Mouse (Mus musculus): Measurements from ENCODE around the gene Cyp4x1. TPM values are rescaled to one million over a fixed set of nuclear protein-coding genes. Genes with fewer than 3 reads are reported as not detected.

Gene Cyp4x1
- polyA plus RNA-seq, 1 experiment: 0.38 TPM

DNA sequence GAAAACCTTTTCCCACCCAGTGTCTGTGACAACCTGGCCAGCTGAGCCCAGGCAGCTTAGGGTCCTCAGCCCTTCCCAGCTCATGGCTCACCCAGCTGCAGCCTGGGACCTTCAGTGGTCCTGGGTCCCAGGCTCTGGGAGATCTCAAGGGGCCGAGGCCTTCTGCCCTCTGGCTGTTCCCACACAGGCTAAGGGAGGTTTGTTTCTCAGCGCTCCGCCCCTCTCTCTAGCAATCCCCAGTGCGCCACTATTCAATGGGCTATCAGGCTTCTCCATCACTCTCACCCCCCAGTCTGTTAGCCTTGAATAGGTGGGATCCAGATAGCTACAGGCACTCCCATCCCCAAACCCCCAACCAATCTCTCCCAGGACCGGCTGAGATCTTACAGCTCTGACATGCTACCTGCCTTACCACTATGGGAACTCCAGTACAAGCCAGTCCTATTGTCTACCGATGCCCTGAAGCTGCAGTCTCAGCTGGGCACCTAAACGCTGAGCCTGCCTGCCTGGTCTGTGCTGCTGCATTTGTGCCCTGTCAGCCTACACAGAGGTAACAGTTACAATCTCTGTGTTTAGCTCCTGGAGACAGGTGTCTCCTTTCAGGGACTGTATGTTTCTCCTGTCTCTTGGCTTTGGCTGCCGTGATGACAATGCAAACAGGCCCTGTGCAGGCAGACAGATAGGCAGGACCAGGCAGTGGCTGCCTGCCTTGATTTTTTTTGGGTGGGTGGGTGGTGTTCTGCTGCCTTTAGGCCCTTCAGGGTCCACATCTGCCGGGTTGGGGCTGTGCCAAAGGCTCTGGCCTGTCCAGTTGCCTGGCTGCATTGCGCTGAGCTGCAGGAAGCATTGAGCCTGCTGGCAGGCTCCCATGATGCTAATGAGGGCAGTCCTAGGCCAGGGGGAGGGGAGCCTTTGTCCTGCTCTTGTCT lies 54.9 kb downstream of the Cyp4x1 start:
- TF ChIP-seq FLI1 (IDR thresholded peaks at IDR 0.05; ENCODE audit: low read length) (no peak), GATA1 (IDR thresholded peaks at IDR 0.05; ENCODE audit: borderline replicate concordance, low read length) (no peak)
- Histone ChIP-seq H3K4me3 (replicated peaks) (no peak overlapping the region), H3K9me3 (no peaks in the 10 kb centered on the region), H3K27me3 (replicated peaks) (no peaks in the 10 kb centered on the region), H3K36me3 (replicated peaks; ENCODE audit: low read length) (peaks cover under 1% of the 10 kb centered on the region), H3K4me1 (peaks cover 87% of the 10 kb centered on the region)

DNA sequence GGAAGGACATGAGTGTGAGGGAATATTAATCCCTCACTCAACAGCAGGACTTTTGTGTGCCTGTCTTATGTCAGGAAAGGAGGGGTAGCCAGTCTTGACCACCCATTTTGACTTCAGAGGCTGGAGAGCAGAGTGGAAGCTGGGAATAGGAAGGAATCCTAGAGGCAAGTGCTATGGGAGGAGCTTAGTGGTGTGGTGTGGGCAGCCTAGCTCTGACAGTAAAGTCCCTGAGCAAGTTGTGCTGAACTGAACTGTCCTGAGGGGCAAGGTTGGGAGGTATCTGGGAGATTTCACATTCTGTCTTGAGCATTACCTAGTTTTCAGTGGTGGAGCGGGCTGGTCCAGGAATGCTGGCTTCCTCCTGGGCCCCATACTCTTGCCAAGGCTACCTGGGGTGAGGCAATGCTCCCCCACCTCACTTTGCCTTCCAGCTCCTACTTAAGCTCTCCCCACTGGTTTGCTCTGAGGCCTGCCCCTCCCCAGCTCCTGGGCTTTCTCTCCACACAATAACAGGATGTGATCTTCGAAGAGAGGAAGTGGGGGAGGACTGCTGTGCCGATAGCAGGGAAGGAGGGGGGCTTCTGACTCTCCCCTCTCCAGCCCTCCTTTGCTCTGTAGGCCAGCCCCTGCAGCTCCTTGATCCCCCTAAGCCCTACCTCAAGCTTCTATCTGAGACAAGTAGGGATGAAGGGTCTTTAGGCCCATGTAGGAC lies 58.7 kb downstream of the Cyp4x1 start:
- Histone ChIP-seq H3K36me3 (replicated peaks; ENCODE audit: low read length) (peaks cover 34% of the 10 kb centered on the region), H3K4me3 (replicated peaks) (peak overlapping the region; percentile 83)

DNA sequence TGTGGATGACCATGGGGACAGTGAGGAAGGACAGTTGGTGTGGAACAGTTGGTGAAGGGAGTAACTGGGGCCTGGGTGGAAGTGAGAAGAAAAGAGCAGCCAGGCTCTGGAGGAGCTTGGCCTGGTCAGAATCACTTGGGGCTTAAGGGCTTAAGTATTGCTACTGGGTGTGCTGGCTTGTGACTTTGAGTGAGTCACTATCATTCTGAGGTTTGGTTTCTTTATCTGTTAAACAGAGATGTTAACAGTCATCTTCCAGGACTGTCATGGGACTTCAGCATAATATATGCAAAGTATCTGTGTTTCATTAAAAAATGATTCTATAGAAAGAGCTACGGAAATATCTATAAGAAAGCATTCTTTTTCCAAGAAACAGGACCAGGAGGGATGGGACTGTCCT lies 59.3 kb downstream of the Cyp4x1 start:
- Histone ChIP-seq H3K4me1 (peaks cover 97% of the 10 kb centered on the region), H3K4me3 (replicated peaks) (peak overlapping the region; percentile 83), H3K36me3 (replicated peaks; ENCODE audit: low read length) (peaks cover 40% of the 10 kb centered on the region), H3K27me3 (replicated peaks) (no peaks in the 10 kb centered on the region), H3K9me3 (no peaks in the 10 kb centered on the region)
- TF ChIP-seq GATA1 (IDR thresholded peaks at IDR 0.05; ENCODE audit: borderline replicate concordance, low read length) (no peak), FLI1 (IDR thresholded peaks at IDR 0.05; ENCODE audit: low read length) (no peak)

More for the DNA sequence above, 58.7 kb downstream of the Cyp4x1 start:
- Histone ChIP-seq H3K4me1 (peaks cover 95% of the 10 kb centered on the region), H3K9me3 (no peaks in the 10 kb centered on the region), H3K27me3 (replicated peaks) (no peaks in the 10 kb centered on the region)
- TF ChIP-seq FLI1 (IDR thresholded peaks at IDR 0.05; ENCODE audit: low read length): no peak

DNA sequence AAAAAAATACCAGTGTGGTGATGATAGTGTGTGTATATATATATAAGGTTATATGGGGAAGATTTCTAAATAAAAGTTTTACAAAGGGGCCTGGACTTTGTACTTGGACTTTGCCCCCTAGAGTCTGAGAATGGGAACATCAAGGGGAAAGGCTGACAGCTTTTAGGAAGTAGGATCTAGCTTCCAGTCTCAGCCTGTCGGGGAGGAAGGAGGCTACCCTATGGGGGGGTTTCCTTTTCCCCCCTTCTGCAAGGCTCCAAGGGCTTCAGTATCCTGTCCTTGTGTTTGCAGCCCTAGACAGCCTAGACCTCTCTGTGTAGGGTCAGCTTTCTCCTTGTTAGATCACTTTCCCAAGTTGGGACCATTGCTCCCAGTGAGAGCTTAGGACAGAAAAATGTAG lies 62.4 kb downstream of the Cyp4x1 start:
- peaks cover 100% of the 10 kb centered on the region for H3K4me1 ChIP-seq
- no peaks in the 10 kb centered on the region for H3K9me3 ChIP-seq
- H3K4me3 ChIP-seq (replicated peaks): no peak overlapping the region
- TF ChIP-seq FLI1 (IDR thresholded peaks at IDR 0.05; ENCODE audit: low read length): no peak
- TF ChIP-seq GATA1 (IDR thresholded peaks at IDR 0.05; ENCODE audit: borderline replicate concordance, low read length): no peak
- H3K27me3 ChIP-seq (replicated peaks): no peaks in the 10 kb centered on the region
- peaks cover 71% of the 10 kb centered on the region for H3K36me3 ChIP-seq (replicated peaks; ENCODE audit: low read length)

DNA sequence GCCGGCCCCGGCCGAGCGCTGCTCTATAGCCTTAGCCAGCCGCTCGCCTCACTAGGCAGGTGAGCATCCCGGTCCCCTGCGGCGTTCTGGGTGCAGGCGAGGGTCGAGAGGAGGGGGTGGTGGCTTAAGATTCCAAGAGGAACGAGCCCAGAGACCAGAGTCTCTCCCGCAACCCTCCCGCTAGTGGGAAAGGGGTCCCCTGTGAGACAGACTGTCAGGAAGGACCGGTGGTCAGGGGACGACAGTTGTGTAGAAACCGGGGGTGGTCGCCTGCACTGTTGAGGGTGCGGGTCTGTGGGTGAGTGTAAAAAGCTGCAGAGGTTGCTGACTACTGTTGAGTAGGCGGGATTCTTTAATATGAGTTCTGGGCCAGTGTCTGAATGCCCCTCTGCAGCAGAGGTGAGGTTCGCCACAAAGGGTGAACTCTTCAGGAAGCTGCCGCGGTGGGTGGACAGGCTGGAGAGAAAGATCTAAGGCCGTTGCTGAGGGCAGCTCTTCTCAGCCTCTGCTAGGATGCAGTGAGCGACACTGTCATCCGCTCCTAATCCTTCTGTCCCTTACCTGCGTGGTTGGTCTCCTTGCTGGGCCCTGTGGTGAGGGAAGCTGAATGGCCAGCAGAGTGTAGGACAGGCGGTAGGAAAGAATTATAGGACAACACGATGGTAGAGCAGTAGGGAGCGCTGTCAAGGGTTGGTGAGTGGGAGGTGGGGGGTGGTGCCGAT lies 70.4 kb downstream of the Cyp4x1 start:
- Histone ChIP-seq H3K9me3 (no peaks in the 10 kb centered on the region), H3K4me1 (peaks cover 85% of the 10 kb centered on the region), H3K36me3 (replicated peaks; ENCODE audit: low read length) (peaks cover 86% of the 10 kb centered on the region), H3K4me3 (replicated peaks) (peak overlapping the region; percentile 94), H3K27me3 (replicated peaks) (no peaks in the 10 kb centered on the region)
- TF ChIP-seq FLI1 (IDR thresholded peaks at IDR 0.05; ENCODE audit: low read length) (no peak), GATA1 (IDR thresholded peaks at IDR 0.05; ENCODE audit: borderline replicate concordance, low read length) (no peak)

DNA sequence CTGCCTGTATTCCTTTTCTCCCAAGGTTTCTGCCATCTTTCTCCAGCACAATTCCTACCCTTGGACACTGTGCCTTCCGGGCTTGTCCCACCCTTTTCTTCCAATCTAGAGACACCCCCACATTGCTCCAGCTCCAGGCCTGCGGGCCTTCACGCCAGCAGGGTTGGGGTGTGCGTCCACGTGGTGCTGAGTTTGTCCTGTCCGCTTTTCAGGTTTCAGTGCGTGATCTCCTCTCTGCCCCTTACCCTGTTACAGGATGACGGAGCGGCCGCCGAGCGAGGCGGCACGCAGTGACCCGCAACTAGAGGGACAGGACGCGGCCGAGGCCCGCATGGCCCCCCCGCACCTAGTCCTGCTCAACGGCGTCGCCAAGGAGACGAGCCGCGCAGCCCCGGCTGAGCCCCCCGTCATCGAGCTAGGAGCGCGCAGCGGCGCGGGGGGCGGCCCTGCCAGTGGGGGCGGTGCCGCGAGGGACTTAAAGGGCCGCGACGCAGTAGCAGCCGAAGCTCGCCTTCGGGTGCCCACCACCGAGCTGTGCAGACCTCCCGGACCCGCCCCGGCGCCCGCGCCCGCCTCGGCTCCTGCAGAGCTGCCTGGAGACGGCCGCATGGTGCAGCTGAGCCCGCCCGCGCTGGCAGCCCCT lies 71.1 kb downstream of the Cyp4x1 start:
- TF ChIP-seq FLI1 (IDR thresholded peaks at IDR 0.05; ENCODE audit: low read length) (no peak), GATA1 (IDR thresholded peaks at IDR 0.05; ENCODE audit: borderline replicate concordance, low read length) (no peak)
- Histone ChIP-seq H3K27me3 (replicated peaks) (no peaks in the 10 kb centered on the region), H3K9me3 (no peaks in the 10 kb centered on the region), H3K4me1 (peaks cover 78% of the 10 kb centered on the region), H3K36me3 (replicated peaks; ENCODE audit: low read length) (peaks cover 79% of the 10 kb centered on the region), H3K4me3 (replicated peaks) (peak overlapping the region; percentile 94)

DNA sequence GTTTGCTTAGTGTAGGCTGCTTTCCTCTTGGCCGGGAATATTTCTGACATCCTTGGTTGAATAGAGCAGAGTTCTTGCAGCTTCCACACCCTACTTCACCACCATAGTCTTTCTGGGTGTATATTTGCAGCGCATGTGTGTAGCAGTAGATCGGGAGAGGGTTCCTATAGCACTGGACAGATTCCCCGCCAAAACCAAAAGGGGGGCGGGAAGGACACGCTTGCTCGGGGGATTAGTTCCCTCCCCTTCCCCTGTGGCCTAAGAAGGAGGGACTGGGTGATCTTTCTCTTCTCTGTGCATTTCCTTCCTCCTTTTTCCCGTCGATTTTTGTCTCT lies 71.6 kb downstream of the Cyp4x1 start:
- H3K36me3 ChIP-seq (replicated peaks; ENCODE audit: low read length): peaks cover 75% of the 10 kb centered on the region

DNA sequence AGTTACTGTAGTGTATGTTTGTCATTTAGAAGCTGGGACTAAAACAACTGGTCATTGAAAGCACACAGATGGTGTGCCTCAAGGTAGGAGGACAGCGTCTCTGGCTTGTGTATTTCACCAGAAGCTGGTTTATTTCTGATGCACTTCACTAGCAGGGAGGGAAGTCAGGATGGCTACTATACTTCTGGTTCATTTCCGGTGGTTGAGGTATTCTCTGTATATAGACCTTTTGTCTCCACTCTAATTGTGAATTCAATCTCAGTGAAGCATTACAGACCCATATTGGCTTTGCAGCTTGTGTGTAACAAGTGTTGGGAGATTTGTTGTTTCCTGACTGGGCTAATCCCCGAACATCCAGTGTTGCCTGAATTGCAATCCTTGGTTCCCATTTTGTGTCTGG lies 73.3 kb downstream of the Cyp4x1 start:
- Histone ChIP-seq H3K4me3 (replicated peaks) (peak overlapping the region; percentile 94), H3K9me3 (no peaks in the 10 kb centered on the region), H3K27me3 (replicated peaks) (no peaks in the 10 kb centered on the region), H3K4me1 (peaks cover 62% of the 10 kb centered on the region), H3K36me3 (replicated peaks; ENCODE audit: low read length) (peaks cover 57% of the 10 kb centered on the region)
- TF ChIP-seq GATA1 (IDR thresholded peaks at IDR 0.05; ENCODE audit: borderline replicate concordance, low read length): no peak
- no peak for TF ChIP-seq FLI1 (IDR thresholded peaks at IDR 0.05; ENCODE audit: low read length)

More for the DNA sequence above, 71.6 kb downstream of the Cyp4x1 start:
- no peaks in the 10 kb centered on the region for H3K9me3 ChIP-seq
- H3K27me3 ChIP-seq (replicated peaks): no peaks in the 10 kb centered on the region
- H3K4me1 ChIP-seq: peaks cover 73% of the 10 kb centered on the region
- peak overlapping the region; percentile 94 for H3K4me3 ChIP-seq (replicated peaks)
- no peak for TF ChIP-seq GATA1 (IDR thresholded peaks at IDR 0.05; ENCODE audit: borderline replicate concordance, low read length)
- no peak for TF ChIP-seq FLI1 (IDR thresholded peaks at IDR 0.05; ENCODE audit: low read length)

DNA sequence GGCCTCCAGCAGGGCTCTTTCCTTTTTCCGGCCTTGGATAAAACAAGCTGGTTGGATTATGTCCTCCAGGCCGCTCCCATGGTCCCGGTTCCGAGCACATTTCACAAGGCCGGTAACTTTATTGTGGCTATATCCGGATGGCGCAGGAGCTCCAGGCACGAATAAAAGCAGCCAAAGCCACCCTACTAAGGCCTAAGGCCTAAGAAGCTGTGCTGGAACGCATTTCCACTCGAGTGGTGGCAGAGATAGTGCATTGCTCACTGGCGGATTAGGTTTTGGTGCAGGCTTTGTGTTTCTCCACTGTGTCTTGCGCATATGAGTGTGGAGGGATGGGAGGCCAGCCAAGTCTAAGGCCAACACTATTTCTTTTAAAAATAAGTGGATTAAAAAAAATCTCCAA lies 74.2 kb downstream of the Cyp4x1 start:
- Histone ChIP-seq H3K27me3 (replicated peaks) (no peaks in the 10 kb centered on the region), H3K36me3 (replicated peaks; ENCODE audit: low read length) (peaks cover 48% of the 10 kb centered on the region), H3K4me3 (replicated peaks) (peak overlapping the region; percentile 94), H3K9me3 (no peaks in the 10 kb centered on the region), H3K4me1 (peaks cover 62% of the 10 kb centered on the region)
- TF ChIP-seq GATA1 (IDR thresholded peaks at IDR 0.05; ENCODE audit: borderline replicate concordance, low read length) (no peak), FLI1 (IDR thresholded peaks at IDR 0.05; ENCODE audit: low read length) (no peak)
